Mouse (Mus musculus) MEL (cell line): ENCODE results near the gene Klhl26. TPM values are rescaled to one million over a fixed set of nuclear protein-coding genes. Genes with fewer than 3 reads are reported as not detected.
A peak's percentile ranks its signal among the peaks of the same experiment; 100 is the strongest.

ENCODE experiments used
- DNase-seq: peaks from one replicate; pipeline ENCODE4 v3.0.0; 2011; ENCODE audit warnings: low read depth, low spot score
- H3K27ac ChIP-seq: 2 replicates; pipeline ENCODE4 v1.5.1; 2012; ENCODE audit warnings: low read depth, mild to moderate bottlenecking, control low read depth, low read length, moderate library complexity; ENCODE audit not compliant: control insufficient read depth
- H3K27me3 ChIP-seq, 2 experiments: fragments of 150-350 bp in 1 of 2; sonication (generic) in 1 of 2; 2 replicates each; pipeline ENCODE4 v1.6.1; 2012; ENCODE audit warnings: low read length in 2 of 2, mild to moderate bottlenecking in 2 of 2, improper control_type of control experiment in 1 of 2, moderate library complexity in 1 of 2; ENCODE audit not compliant: insufficient read depth in 2 of 2, control insufficient read depth in 1 of 2
- H3K36me3 ChIP-seq, 2 experiments: 2 replicates each; pipeline ENCODE4 v1.6.1; 2012 to 2014; ENCODE audit warnings: low read length in 2 of 2, improper control_type of control experiment in 1 of 2, inconsistent platforms in 1 of 2, mild to moderate bottlenecking in 1 of 2; ENCODE audit not compliant: insufficient read depth in 2 of 2, control insufficient read depth in 1 of 2
- H3K4me1 ChIP-seq, 2 experiments: fragments of 150-350 bp in 1 of 2; sonication (generic) in 1 of 2; 2 replicates each; pipeline ENCODE4 v1.6.1; 2012; ENCODE audit warnings: low read length in 2 of 2, improper control_type of control experiment in 1 of 2, mild to moderate bottlenecking in 1 of 2; ENCODE audit not compliant: insufficient read depth in 2 of 2, control insufficient read depth in 1 of 2
- H3K4me3 ChIP-seq, 2 experiments: fragments of 150-350 bp in 1 of 2; sonication (generic) in 1 of 2; 2 replicates each; pipeline ENCODE4 v1.5.1; 2012; ENCODE audit warnings: low read depth in 2 of 2, low read length in 2 of 2, mild to moderate bottlenecking in 2 of 2, moderate library complexity in 2 of 2, control low read depth in 1 of 2, improper control_type of control experiment in 1 of 2; ENCODE audit not compliant: control insufficient read depth in 1 of 2, insufficient read depth in 1 of 2
- H3K79me2 ChIP-seq: 2 replicates; pipeline ENCODE4 v1.6.1; 2012; ENCODE audit warnings: mild to moderate bottlenecking, low read length, moderate library complexity; ENCODE audit not compliant: control insufficient read depth, poor library complexity, insufficient read depth
- H3K9ac ChIP-seq: 2 replicates; pipeline ENCODE4 v1.6.1; 2012; ENCODE audit warnings: low read depth, mild to moderate bottlenecking, control low read depth, low read length, moderate library complexity; ENCODE audit not compliant: control insufficient read depth, poor library complexity, severe bottlenecking
- H3K9me3 ChIP-seq: fragments of 150-350 bp; sonication (generic); replicated peaks from 2 replicates; pipeline ENCODE4 v1.6.1; 2012; ENCODE audit warnings: mild to moderate bottlenecking, low read length, improper control_type of control experiment, moderate library complexity; ENCODE audit not compliant: insufficient read depth
- BHLHE40 ChIP-seq: IDR thresholded peaks from 2 replicates; pipeline ENCODE4 v1.6.1; 2012; ENCODE audit warnings: low read depth, mild to moderate bottlenecking, inconsistent platforms, low read length, improper control_type of control experiment, borderline replicate concordance
- CHD1 ChIP-seq: IDR thresholded peaks from 2 replicates; pipeline ENCODE4 v1.6.1; 2012; ENCODE audit warnings: low read depth, mild to moderate bottlenecking, inconsistent platforms, low read length, improper control_type of control experiment
- CHD2 ChIP-seq: IDR thresholded peaks from 2 replicates; pipeline ENCODE4 v1.6.1; 2011; ENCODE audit warnings: low read length, improper control_type of control experiment
- CTCF ChIP-seq, 3 experiments: IDR thresholded peaks in 2 of 3; conservative IDR thresholded peaks in 1 of 3; 2 replicates each; pipeline ENCODE4 v1.5.1; 2011 to 2012; ENCODE audit warnings: low read length in 3 of 3, low read depth in 2 of 3, mild to moderate bottlenecking in 2 of 3, improper control_type of control experiment in 1 of 3, inconsistent platforms in 1 of 3, mixed read lengths in 1 of 3, moderate library complexity in 1 of 3; ENCODE audit not compliant: control insufficient read depth in 1 of 3, insufficient read depth in 1 of 3, poor library complexity in 1 of 3, severe bottlenecking in 1 of 3
- E2F4 ChIP-seq: IDR thresholded peaks from 2 replicates; pipeline ENCODE4 v1.6.1; 2011; ENCODE audit warnings: low read depth, low read length, improper control_type of control experiment, borderline replicate concordance
- EP300 ChIP-seq, 2 experiments: IDR thresholded peaks; 2 replicates each; pipeline ENCODE4 v1.6.1; 2011; ENCODE audit warnings: improper control_type of control experiment in 2 of 2, low read length in 2 of 2, low read depth in 1 of 2, mild to moderate bottlenecking in 1 of 2
- ETS1 ChIP-seq: IDR thresholded peaks from 2 replicates; pipeline ENCODE4 v1.6.1; 2012; ENCODE audit warnings: low read depth, mild to moderate bottlenecking, inconsistent platforms, low read length, improper control_type of control experiment, moderate library complexity
- GATA1 ChIP-seq: IDR thresholded peaks from 2 replicates; pipeline ENCODE4 v1.6.1; 2011; ENCODE audit warnings: low read depth, low read length, improper control_type of control experiment
- HCFC1 ChIP-seq: IDR thresholded peaks from 2 replicates; pipeline ENCODE4 v1.6.1; 2012; ENCODE audit warnings: low read depth, mild to moderate bottlenecking, inconsistent platforms, low read length, improper control_type of control experiment, moderate library complexity
- MAFK ChIP-seq: IDR thresholded peaks from 2 replicates; pipeline ENCODE4 v1.6.1; 2011; ENCODE audit warnings: low read depth, mild to moderate bottlenecking, low read length, improper control_type of control experiment, borderline replicate concordance
- MAX ChIP-seq: IDR thresholded peaks from 2 replicates; pipeline ENCODE4 v1.6.1; 2011; ENCODE audit warnings: low read length, improper control_type of control experiment
- MAZ ChIP-seq: IDR thresholded peaks from 2 replicates; pipeline ENCODE4 v1.6.1; 2012; ENCODE audit warnings: low read depth, mild to moderate bottlenecking, inconsistent platforms, low read length, improper control_type of control experiment
- MEF2A ChIP-seq: IDR thresholded peaks from 2 replicates; pipeline ENCODE4 v1.6.1; 2014; ENCODE audit warnings: low read depth, mild to moderate bottlenecking, inconsistent platforms, low read length, improper control_type of control experiment; ENCODE audit not compliant: poor library complexity, insufficient replicate concordance, severe bottlenecking; ENCODE audit errors: extremely low read depth
- MXI1 ChIP-seq: IDR thresholded peaks from 2 replicates; pipeline ENCODE4 v1.6.1; 2011; ENCODE audit warnings: mild to moderate bottlenecking, low read depth, low read length, improper control_type of control experiment
- MYB ChIP-seq: IDR thresholded peaks from 2 replicates; pipeline ENCODE4 v1.6.1; 2011; ENCODE audit warnings: mild to moderate bottlenecking, low read depth, low read length, improper control_type of control experiment
- MYC ChIP-seq: IDR thresholded peaks from 2 replicates; pipeline ENCODE4 v1.6.1; 2011; ENCODE audit warnings: low read depth, mild to moderate bottlenecking, low read length, improper control_type of control experiment, moderate library complexity
- NELFE ChIP-seq: IDR thresholded peaks from 2 replicates; pipeline ENCODE4 v1.6.1; 2011; ENCODE audit warnings: low read depth, low read length, improper control_type of control experiment
- NRF1 ChIP-seq: IDR thresholded peaks from 2 replicates; pipeline ENCODE4 v1.6.1; 2014; ENCODE audit warnings: low read depth, mild to moderate bottlenecking, inconsistent platforms, low read length, improper control_type of control experiment, moderate library complexity; ENCODE audit not compliant: poor library complexity, insufficient read depth, severe bottlenecking
- POLR2AphosphoS2 ChIP-seq: IDR thresholded peaks from 2 replicates; pipeline ENCODE4 v1.6.1; 2011; ENCODE audit warnings: low read length, improper control_type of control experiment
- POLR2AphosphoS5 ChIP-seq: IDR thresholded peaks from 2 replicates; pipeline ENCODE4 v1.6.1; 2012; ENCODE audit warnings: low read depth, borderline replicate concordance, mild to moderate bottlenecking, inconsistent platforms, low read length, moderate library complexity, mixed read lengths
- RAD21 ChIP-seq: IDR thresholded peaks from 2 replicates; pipeline ENCODE4 v1.6.1; 2011; ENCODE audit warnings: mild to moderate bottlenecking, low read depth, low read length, improper control_type of control experiment
- RCOR1 ChIP-seq: IDR thresholded peaks from 2 replicates; pipeline ENCODE4 v1.6.1; 2012; ENCODE audit warnings: low read depth, mild to moderate bottlenecking, inconsistent platforms, low read length, improper control_type of control experiment
- SIN3A ChIP-seq: IDR thresholded peaks from 2 replicates; pipeline ENCODE4 v1.6.1; 2012; ENCODE audit warnings: low read length, improper control_type of control experiment, inconsistent platforms
- SMC3 ChIP-seq: IDR thresholded peaks from 2 replicates; pipeline ENCODE4 v1.6.1; 2011; ENCODE audit warnings: low read depth, low read length, improper control_type of control experiment
- TAL1 ChIP-seq: IDR thresholded peaks from 2 replicates; pipeline ENCODE4 v1.6.1; 2012; ENCODE audit warnings: mild to moderate bottlenecking, inconsistent platforms, low read length, moderate library complexity, mixed read lengths
- TBP ChIP-seq: IDR thresholded peaks from 2 replicates; pipeline ENCODE4 v1.8.0; 2011; ENCODE audit warnings: low read depth, low read length, improper control_type of control experiment
- TCF12 ChIP-seq: IDR thresholded peaks from 2 replicates; pipeline ENCODE4 v1.6.1; 2014; ENCODE audit warnings: low read depth, mild to moderate bottlenecking, inconsistent platforms, low read length, improper control_type of control experiment, moderate library complexity
- UBTF ChIP-seq: IDR thresholded peaks from 2 replicates; pipeline ENCODE4 v1.6.1; 2012; ENCODE audit warnings: low read depth, mild to moderate bottlenecking, inconsistent platforms, low read length, improper control_type of control experiment, moderate library complexity, borderline replicate concordance; ENCODE audit not compliant: insufficient read depth
- USF1 ChIP-seq: IDR thresholded peaks from 2 replicates; pipeline ENCODE4 v1.6.1; 2014; ENCODE audit warnings: low read depth, mild to moderate bottlenecking, inconsistent platforms, low read length, improper control_type of control experiment, moderate library complexity
- USF2 ChIP-seq, 2 experiments: IDR thresholded peaks; 2 replicates each; pipeline ENCODE4 v1.6.1; 2011 to 2012; ENCODE audit warnings: improper control_type of control experiment in 2 of 2, low read length in 2 of 2, borderline replicate concordance in 1 of 2, inconsistent platforms in 1 of 2, low read depth in 1 of 2, mild to moderate bottlenecking in 1 of 2; ENCODE audit not compliant: insufficient read depth in 1 of 2
- ZC3H11A ChIP-seq: IDR thresholded peaks from 2 replicates; pipeline ENCODE4 v1.6.1; 2012; ENCODE audit warnings: low read depth, mild to moderate bottlenecking, inconsistent platforms, low read length, improper control_type of control experiment
- ZKSCAN1 ChIP-seq: IDR thresholded peaks from 2 replicates; pipeline ENCODE4 v1.6.1; 2012; ENCODE audit warnings: low read depth, mild to moderate bottlenecking, inconsistent platforms, low read length, improper control_type of control experiment, moderate library complexity
- ZMIZ1 ChIP-seq: IDR thresholded peaks from 2 replicates; pipeline ENCODE4 v1.6.1; 2012; ENCODE audit warnings: low read depth, mild to moderate bottlenecking, inconsistent platforms, low read length, improper control_type of control experiment, moderate library complexity
- ZNF384 ChIP-seq: IDR thresholded peaks from 2 replicates; pipeline ENCODE4 v1.6.1; 2012; ENCODE audit warnings: low read depth, mild to moderate bottlenecking, inconsistent platforms, low read length, improper control_type of control experiment
- polyA plus RNA-seq, 2 experiments: library from polyadenylated mRNA; stranded (reverse) in 1 of 2; unstranded in 1 of 2; fragments of >175 nt in 1 of 2; fragments of >200 nt in 1 of 2; gene quantifications; 2 replicates each; pipeline versions ENCODE4 v1.2.1 to v1.2.4; 2012; ENCODE audit warnings: low replicate concordance in 2 of 2, low read depth in 1 of 2; ENCODE audit not compliant: insufficient read length in 2 of 2, insufficient read depth in 1 of 2, missing spikeins in 1 of 2
- total RNA-seq: library from RNA; depleted of rRNA; stranded (reverse); fragments of 300-350 nt; gene quantifications from 2 replicates; pipeline ENCODE4 v1.2.3, GENCODE M21; 2012

Gene Klhl26
- total and polyA plus RNA-seq, 3 experiments: 8.0 to 11.4 TPM; not detected in 1

- no peaks in the 10 kb centered on the region for H3K9me3 ChIP-seq
- H3K27me3 ChIP-seq: no peaks in the 10 kb centered on the region; a peak in 1 of 4 replicates
- DNase-seq: peak; percentile 81
- H3K4me3 ChIP-seq: peak overlapping the region; percentile 70 to 84
- H3K9ac ChIP-seq: peak overlapping the region; percentile 88
- H3K27ac ChIP-seq: peak overlapping the region; percentile 82
- peaks cover 3 to 31% of the 10 kb centered on the region in 2 experiments; a peak in 3 of 4 replicates for H3K4me1 ChIP-seq
- peaks cover 9% of the 10 kb centered on the region for H3K79me2 ChIP-seq
- H3K36me3 ChIP-seq: peaks cover 0 to 16% of the 10 kb centered on the region in 2 experiments; a peak in 2 of 4 replicates
- TF ChIP-seq TAL1 (no peak; the same call in 1 of the 2 replicates), NRF1 (no peak), MXI1 (peak; percentile 67; the same call in 1 of the 2 replicates), MYC (0 out of 2 replicates have a peak, but pooled peaks have one; percentile 36), MAZ (no peak), SIN3A (peak; percentile 43), ZKSCAN1 (no peak), EP300 (IDR thresholded peaks at IDR 0.05; ENCODE audit: low read depth in 1 of 2, low read length in 2 of 2) (peak in 1 of 2 experiments; percentile 36; a peak in 2 of 4 replicates), UBTF (no peak), RAD21 (no peak), POLR2AphosphoS2 (no peak), USF2 (IDR thresholded peaks at IDR 0.05; ENCODE audit: borderline replicate concordance in 1 of 2, insufficient read depth in 1 of 2, low read depth in 1 of 2, low read length in 2 of 2) (no peak), ZMIZ1 (no peak), SMC3 (no peak), BHLHE40 (peak; percentile 75; the same call in 1 of the 2 replicates), GATA1 (no peak; the same call in 1 of the 2 replicates), ZC3H11A (no peak), ZNF384 (no peak), POLR2AphosphoS5 (no peak), ETS1 (0 out of 2 replicates have a peak, but pooled peaks have one; percentile 30), CHD1 (no peak), MAX (peak; percentile 39), TCF12 (0 out of 2 replicates have a peak, but pooled peaks have one; percentile 19), MAFK (no peak), TBP (0 out of 2 replicates have a peak, but pooled peaks have one; percentile 20), USF1 (no peak), MYB (no peak), NELFE (no peak; the same call in 1 of the 2 replicates), MEF2A (no peak), HCFC1 (no peak), CTCF (IDR thresholded peaks at IDR 0.05 in 2 of 3, conservative IDR thresholded peaks at IDR 0.05 in 1 of 3; ENCODE audit: control insufficient read depth in 1 of 3, insufficient read depth in 1 of 3, low read depth in 2 of 3, low read length in 3 of 3, poor library complexity in 1 of 3, severe bottlenecking in 1 of 3) (no peak), E2F4 (no peak), CHD2 (no peak), RCOR1 (no peak)
Measured at GRCm38 (mm10) chr8:70500386-70501301, 23.9 kb upstream of the Klhl26 start.
